Mouse (Mus musculus): ENCODE data around the gene Dnajb2. TPM values are rescaled to one million over a fixed set of nuclear protein-coding genes. Genes with fewer than 3 reads are reported as not detected.

The Dnajb2 gene
- polyA plus RNA-seq (2011; ENCODE audit: insufficient read depth, insufficient read length, low read depth, missing spikeins) = 18.9 and 23.8 TPM in 2 replicates

GRCm38 (mm10) chr1:75236117-75237050, at the start of gene Dnajb2:
TSS of gene Dnajb2 (plus strand) at chr1:75236406.
- no peaks in the 10 kb centered on the region for H3K9me3 ChIP-seq (replicated peaks; ENCODE audit: control insufficient read depth, insufficient read depth, low read length, poor library complexity, severe bottlenecking)
- H3K27ac ChIP-seq (ENCODE audit: insufficient read depth, low read length) = no peak within 1 kb of the TSS; the same call in 1 of the 2 replicates
- peak within 1 kb of the TSS; percentile 74 for H3K4me3 ChIP-seq (ENCODE audit: low read depth, low read length)
- H3K27me3 ChIP-seq (ENCODE audit: control insufficient read depth, insufficient read depth, low read length, poor library complexity, severe bottlenecking) = no peaks in the 10 kb centered on the region
- H3K4me1 ChIP-seq (ENCODE audit: control insufficient read depth, insufficient read depth, low read length) = peaks cover 4% of the 10 kb centered on the region
- no peaks in the 10 kb centered on the region for H3K36me3 ChIP-seq (ENCODE audit: control insufficient read depth, insufficient read depth, low read length, poor library complexity, severe bottlenecking)
- H3K9ac ChIP-seq (ENCODE audit: low read depth, poor library complexity, severe bottlenecking) = peak within 1 kb of the TSS; percentile 76
- no peak for TF ChIP-seq CTCF (IDR thresholded peaks at IDR 0.05; ENCODE audit: low read depth, low read length)
- TF ChIP-seq POLR2A (IDR thresholded peaks at IDR 0.05; ENCODE audit: insufficient read depth, low read length) = peak; percentile 90
- peak; percentile 23; the same call in 1 of the 2 replicates for TF ChIP-seq EP300 (IDR thresholded peaks at IDR 0.05; ENCODE audit: insufficient read depth, low read depth, low read length)

GRCm38 (mm10) chr1:75187126-75187525, 49.1 kb upstream of the Dnajb2 start:
- Histone ChIP-seq H3K9ac (ENCODE audit: low read depth, poor library complexity, severe bottlenecking) (no peak overlapping the region), H3K27me3 (ENCODE audit: control insufficient read depth, insufficient read depth, low read length, poor library complexity, severe bottlenecking) (no peaks in the 10 kb centered on the region), H3K27ac (ENCODE audit: insufficient read depth, low read length) (no peak overlapping the region), H3K9me3 (replicated peaks; ENCODE audit: control insufficient read depth, insufficient read depth, low read length, poor library complexity, severe bottlenecking) (no peaks in the 10 kb centered on the region), H3K36me3 (ENCODE audit: control insufficient read depth, insufficient read depth, low read length, poor library complexity, severe bottlenecking) (no peaks in the 10 kb centered on the region), H3K4me1 (ENCODE audit: control insufficient read depth, insufficient read depth, low read length) (no peaks in the 10 kb centered on the region), H3K4me3 (ENCODE audit: low read depth, low read length) (no peak overlapping the region)
- TF ChIP-seq POLR2A (IDR thresholded peaks at IDR 0.05; ENCODE audit: insufficient read depth, low read length) = no peak
- no peak for TF ChIP-seq EP300 (IDR thresholded peaks at IDR 0.05; ENCODE audit: insufficient read depth, low read depth, low read length)
- no peak for TF ChIP-seq CTCF (IDR thresholded peaks at IDR 0.05; ENCODE audit: low read depth, low read length)

GRCm38 (mm10) chr1:75187914-75188483, 48.2 kb upstream of the Dnajb2 start:
- Histone ChIP-seq H3K27me3 (ENCODE audit: control insufficient read depth, insufficient read depth, low read length, poor library complexity, severe bottlenecking) (no peaks in the 10 kb centered on the region), H3K27ac (ENCODE audit: insufficient read depth, low read length) (no peak overlapping the region), H3K9me3 (replicated peaks; ENCODE audit: control insufficient read depth, insufficient read depth, low read length, poor library complexity, severe bottlenecking) (no peaks in the 10 kb centered on the region), H3K36me3 (ENCODE audit: control insufficient read depth, insufficient read depth, low read length, poor library complexity, severe bottlenecking) (no peaks in the 10 kb centered on the region), H3K4me3 (ENCODE audit: low read depth, low read length) (no peak overlapping the region), H3K4me1 (ENCODE audit: control insufficient read depth, insufficient read depth, low read length) (no peaks in the 10 kb centered on the region), H3K9ac (ENCODE audit: low read depth, poor library complexity, severe bottlenecking) (no peak overlapping the region)
- TF ChIP-seq EP300 (IDR thresholded peaks at IDR 0.05; ENCODE audit: insufficient read depth, low read depth, low read length) (no peak), POLR2A (IDR thresholded peaks at IDR 0.05; ENCODE audit: insufficient read depth, low read length) (no peak), CTCF (IDR thresholded peaks at IDR 0.05; ENCODE audit: low read depth, low read length) (no peak)

GRCm38 (mm10) chr1:75190577-75190976, 45.6 kb upstream of the Dnajb2 start:
- no peak overlapping the region for H3K9ac ChIP-seq (ENCODE audit: low read depth, poor library complexity, severe bottlenecking)

GRCm38 (mm10) chr1:75191258-75191621, 45.0 kb upstream of the Dnajb2 start:
- Histone ChIP-seq H3K27ac (ENCODE audit: insufficient read depth, low read length) (no peak overlapping the region), H3K4me1 (ENCODE audit: control insufficient read depth, insufficient read depth, low read length) (no peaks in the 10 kb centered on the region), H3K9ac (ENCODE audit: low read depth, poor library complexity, severe bottlenecking) (peak overlapping the region; percentile 82), H3K27me3 (ENCODE audit: control insufficient read depth, insufficient read depth, low read length, poor library complexity, severe bottlenecking) (no peaks in the 10 kb centered on the region), H3K9me3 (replicated peaks; ENCODE audit: control insufficient read depth, insufficient read depth, low read length, poor library complexity, severe bottlenecking) (no peaks in the 10 kb centered on the region), H3K36me3 (ENCODE audit: control insufficient read depth, insufficient read depth, low read length, poor library complexity, severe bottlenecking) (0 out of 2 replicates have a peak, but pooled peaks cover 5% of the 10 kb centered on the region), H3K4me3 (ENCODE audit: low read depth, low read length) (peak overlapping the region; percentile 86)
- TF ChIP-seq POLR2A (IDR thresholded peaks at IDR 0.05; ENCODE audit: insufficient read depth, low read length) (no peak), CTCF (IDR thresholded peaks at IDR 0.05; ENCODE audit: low read depth, low read length) (no peak), EP300 (IDR thresholded peaks at IDR 0.05; ENCODE audit: insufficient read depth, low read depth, low read length) (no peak)

More at GRCm38 (mm10) chr1:75190577-75190976, 45.6 kb upstream of the Dnajb2 start:
- H3K9me3 ChIP-seq (replicated peaks; ENCODE audit: control insufficient read depth, insufficient read depth, low read length, poor library complexity, severe bottlenecking) = no peaks in the 10 kb centered on the region
- H3K27me3 ChIP-seq (ENCODE audit: control insufficient read depth, insufficient read depth, low read length, poor library complexity, severe bottlenecking) = no peaks in the 10 kb centered on the region
- H3K27ac ChIP-seq (ENCODE audit: insufficient read depth, low read length) = no peak overlapping the region
- no peak overlapping the region for H3K4me3 ChIP-seq (ENCODE audit: low read depth, low read length)
- no peaks in the 10 kb centered on the region for H3K4me1 ChIP-seq (ENCODE audit: control insufficient read depth, insufficient read depth, low read length)
- H3K36me3 ChIP-seq (ENCODE audit: control insufficient read depth, insufficient read depth, low read length, poor library complexity, severe bottlenecking) = 0 out of 2 replicates have a peak, but pooled peaks cover 3% of the 10 kb centered on the region
- TF ChIP-seq EP300 (IDR thresholded peaks at IDR 0.05; ENCODE audit: insufficient read depth, low read depth, low read length) = no peak
- TF ChIP-seq CTCF (IDR thresholded peaks at IDR 0.05; ENCODE audit: low read depth, low read length) = no peak
- no peak for TF ChIP-seq POLR2A (IDR thresholded peaks at IDR 0.05; ENCODE audit: insufficient read depth, low read length)
